Mouse (Mus musculus): ENCODE measurements around the gene Olig3. TPM values are rescaled to one million over a fixed set of nuclear protein-coding genes. Genes with fewer than 3 reads are reported as not detected.
"Not testable (repeated sequence)": the region's sequence is repeated elsewhere in the genome, so short reads cannot be mapped to it uniquely, and the experiment has no call there.

The Olig3 gene
- polyA plus RNA-seq, 1 experiment: 0.04 TPM

GRCm38 (mm10) chr10:19373797-19374196, 17.5 kb downstream of the Olig3 start:
- no peak overlapping the region for H3K4me3 ChIP-seq (ENCODE audit: extremely low read depth, insufficient read depth, insufficient read length)
- no peaks in the 10 kb centered on the region for H3K36me3 ChIP-seq (ENCODE audit: control insufficient read depth, insufficient read depth, low read length)
- no peaks in the 10 kb centered on the region for H3K4me1 ChIP-seq (ENCODE audit: control insufficient read depth, insufficient read depth, insufficient read length)
- no peak for DNase-seq (ENCODE audit: low read depth in 1 of 2, low spot score in 2 of 2)
- H3K27me3 ChIP-seq (ENCODE audit: control insufficient read depth, insufficient read depth, low read length): no peaks in the 10 kb centered on the region
- H3K27ac ChIP-seq (ENCODE audit: insufficient read depth, low read length): no peak overlapping the region
- TF ChIP-seq POLR2A (IDR thresholded peaks at IDR 0.05; ENCODE audit: low read depth, low read length) (no peak), CTCF (IDR thresholded peaks at IDR 0.05; ENCODE audit: extremely low read depth, insufficient read depth, insufficient read length, insufficient replicate concordance) (no peak)
- 28% methylated on average over 7 of the region's 7 CpGs for WGBS

- 78% methylated on average over 3 of the region's 3 CpGs for WGBS
- Histone ChIP-seq H3K4me3 (ENCODE audit: extremely low read depth, insufficient read depth, insufficient read length) (no peak overlapping the region), H3K27ac (ENCODE audit: insufficient read depth, low read length) (no peak overlapping the region), H3K4me1 (ENCODE audit: control insufficient read depth, insufficient read depth, insufficient read length) (no peaks in the 10 kb centered on the region), H3K27me3 (ENCODE audit: control insufficient read depth, insufficient read depth, low read length) (no peaks in the 10 kb centered on the region), H3K36me3 (ENCODE audit: control insufficient read depth, insufficient read depth, low read length) (no peaks in the 10 kb centered on the region)
- TF ChIP-seq CTCF (IDR thresholded peaks at IDR 0.05; ENCODE audit: extremely low read depth, insufficient read depth, insufficient read length, insufficient replicate concordance) (no peak), POLR2A (IDR thresholded peaks at IDR 0.05; ENCODE audit: low read depth, low read length) (no peak)
- DNase-seq (ENCODE audit: low read depth in 1 of 2, low spot score in 2 of 2): no peak
Measured at GRCm38 (mm10) chr10:19374311-19374710, 18.0 kb downstream of the Olig3 start.

GRCm38 (mm10) chr10:19375838-19376237, 19.5 kb downstream of the Olig3 start:
- H3K27me3 ChIP-seq (ENCODE audit: control insufficient read depth, insufficient read depth, low read length): no peaks in the 10 kb centered on the region
- H3K27ac ChIP-seq (ENCODE audit: insufficient read depth, low read length): no peak overlapping the region
- H3K36me3 ChIP-seq (ENCODE audit: control insufficient read depth, insufficient read depth, low read length): no peaks in the 10 kb centered on the region
- no peak overlapping the region for H3K4me3 ChIP-seq (ENCODE audit: extremely low read depth, insufficient read depth, insufficient read length)
- 96% methylated on average over 2 of the region's 2 CpGs for WGBS
- DNase-seq (ENCODE audit: low read depth in 1 of 2, low spot score in 2 of 2): no peak
- no peaks in the 10 kb centered on the region for H3K4me1 ChIP-seq (ENCODE audit: control insufficient read depth, insufficient read depth, insufficient read length)
- TF ChIP-seq POLR2A (IDR thresholded peaks at IDR 0.05; ENCODE audit: low read depth, low read length) (no peak), CTCF (IDR thresholded peaks at IDR 0.05; ENCODE audit: extremely low read depth, insufficient read depth, insufficient read length, insufficient replicate concordance) (no peak)

GRCm38 (mm10) chr10:19380971-19381370, 24.6 kb downstream of the Olig3 start:
- not testable (repeated sequence) for H3K27ac ChIP-seq (ENCODE audit: insufficient read depth, low read length); DNase-seq (ENCODE audit: low read depth in 1 of 2, low spot score in 2 of 2); H3K4me3 ChIP-seq (ENCODE audit: extremely low read depth, insufficient read depth, insufficient read length); H3K27me3 ChIP-seq (ENCODE audit: control insufficient read depth, insufficient read depth, low read length); H3K36me3 ChIP-seq (ENCODE audit: control insufficient read depth, insufficient read depth, low read length); H3K4me1 ChIP-seq (ENCODE audit: control insufficient read depth, insufficient read depth, insufficient read length)
- WGBS: 85% methylated on average over 1 of the region's 1 CpGs

GRCm38 (mm10) chr10:19384176-19384575, 27.8 kb downstream of the Olig3 start:
- H3K27ac ChIP-seq (ENCODE audit: insufficient read depth, low read length): no peak overlapping the region
- H3K4me3 ChIP-seq (ENCODE audit: extremely low read depth, insufficient read depth, insufficient read length): no peak overlapping the region
- no peaks in the 10 kb centered on the region for H3K27me3 ChIP-seq (ENCODE audit: control insufficient read depth, insufficient read depth, low read length)
- no peaks in the 10 kb centered on the region for H3K4me1 ChIP-seq (ENCODE audit: control insufficient read depth, insufficient read depth, insufficient read length)
- no peaks in the 10 kb centered on the region for H3K36me3 ChIP-seq (ENCODE audit: control insufficient read depth, insufficient read depth, low read length)
- WGBS: 84% methylated on average over 3 of the region's 3 CpGs
- DNase-seq (ENCODE audit: low read depth in 1 of 2, low spot score in 2 of 2): no peak
- no peak for TF ChIP-seq POLR2A (IDR thresholded peaks at IDR 0.05; ENCODE audit: low read depth, low read length)
- no peak for TF ChIP-seq CTCF (IDR thresholded peaks at IDR 0.05; ENCODE audit: extremely low read depth, insufficient read depth, insufficient read length, insufficient replicate concordance)

- no peak for DNase-seq (ENCODE audit: low read depth in 1 of 2, low spot score in 2 of 2)
- Histone ChIP-seq H3K27me3 (ENCODE audit: control insufficient read depth, insufficient read depth, low read length) (no peaks in the 10 kb centered on the region), H3K36me3 (ENCODE audit: control insufficient read depth, insufficient read depth, low read length) (no peaks in the 10 kb centered on the region), H3K27ac (ENCODE audit: insufficient read depth, low read length) (no peak overlapping the region), H3K4me1 (ENCODE audit: control insufficient read depth, insufficient read depth, insufficient read length) (no peaks in the 10 kb centered on the region), H3K4me3 (ENCODE audit: extremely low read depth, insufficient read depth, insufficient read length) (no peak overlapping the region)
- WGBS: 76% methylated on average over 4 of the region's 4 CpGs
- TF ChIP-seq POLR2A (IDR thresholded peaks at IDR 0.05; ENCODE audit: low read depth, low read length): no peak
- no peak for TF ChIP-seq CTCF (IDR thresholded peaks at IDR 0.05; ENCODE audit: extremely low read depth, insufficient read depth, insufficient read length, insufficient replicate concordance)
Measured at GRCm38 (mm10) chr10:19391819-19392218, 35.5 kb downstream of the Olig3 start.

- no peaks in the 10 kb centered on the region for H3K36me3 ChIP-seq (ENCODE audit: control insufficient read depth, insufficient read depth, low read length)
- 76% methylated on average over 9 of the region's 9 CpGs for WGBS
- H3K27ac ChIP-seq (ENCODE audit: insufficient read depth, low read length): no peak overlapping the region
- TF ChIP-seq CTCF (IDR thresholded peaks at IDR 0.05; ENCODE audit: extremely low read depth, insufficient read depth, insufficient read length, insufficient replicate concordance) (no peak), POLR2A (IDR thresholded peaks at IDR 0.05; ENCODE audit: low read depth, low read length) (no peak)
- H3K27me3 ChIP-seq (ENCODE audit: control insufficient read depth, insufficient read depth, low read length): no peaks in the 10 kb centered on the region
- no peaks in the 10 kb centered on the region for H3K4me1 ChIP-seq (ENCODE audit: control insufficient read depth, insufficient read depth, insufficient read length)
- no peak for DNase-seq (ENCODE audit: low read depth in 1 of 2, low spot score in 2 of 2)
- no peak overlapping the region for H3K4me3 ChIP-seq (ENCODE audit: extremely low read depth, insufficient read depth, insufficient read length)
Measured at GRCm38 (mm10) chr10:19396485-19397137, 40.3 kb downstream of the Olig3 start.

Measured in spleen, adult 2 months (tissue).